Mouse (Mus musculus) T-helper 2 cell (primary cell): ENCODE measurements around the gene Insyn1.

Experiments
- in situ Hi-C: fragments of 300-600 bp; cut with MboI, MseI; formaldehyde crosslinking; loops from one replicate; pipeline ENCODE4 v1.15.1; 2025; ENCODE audit warnings: high pct_unique_total_duplicates

Gene Insyn1

DNA sequence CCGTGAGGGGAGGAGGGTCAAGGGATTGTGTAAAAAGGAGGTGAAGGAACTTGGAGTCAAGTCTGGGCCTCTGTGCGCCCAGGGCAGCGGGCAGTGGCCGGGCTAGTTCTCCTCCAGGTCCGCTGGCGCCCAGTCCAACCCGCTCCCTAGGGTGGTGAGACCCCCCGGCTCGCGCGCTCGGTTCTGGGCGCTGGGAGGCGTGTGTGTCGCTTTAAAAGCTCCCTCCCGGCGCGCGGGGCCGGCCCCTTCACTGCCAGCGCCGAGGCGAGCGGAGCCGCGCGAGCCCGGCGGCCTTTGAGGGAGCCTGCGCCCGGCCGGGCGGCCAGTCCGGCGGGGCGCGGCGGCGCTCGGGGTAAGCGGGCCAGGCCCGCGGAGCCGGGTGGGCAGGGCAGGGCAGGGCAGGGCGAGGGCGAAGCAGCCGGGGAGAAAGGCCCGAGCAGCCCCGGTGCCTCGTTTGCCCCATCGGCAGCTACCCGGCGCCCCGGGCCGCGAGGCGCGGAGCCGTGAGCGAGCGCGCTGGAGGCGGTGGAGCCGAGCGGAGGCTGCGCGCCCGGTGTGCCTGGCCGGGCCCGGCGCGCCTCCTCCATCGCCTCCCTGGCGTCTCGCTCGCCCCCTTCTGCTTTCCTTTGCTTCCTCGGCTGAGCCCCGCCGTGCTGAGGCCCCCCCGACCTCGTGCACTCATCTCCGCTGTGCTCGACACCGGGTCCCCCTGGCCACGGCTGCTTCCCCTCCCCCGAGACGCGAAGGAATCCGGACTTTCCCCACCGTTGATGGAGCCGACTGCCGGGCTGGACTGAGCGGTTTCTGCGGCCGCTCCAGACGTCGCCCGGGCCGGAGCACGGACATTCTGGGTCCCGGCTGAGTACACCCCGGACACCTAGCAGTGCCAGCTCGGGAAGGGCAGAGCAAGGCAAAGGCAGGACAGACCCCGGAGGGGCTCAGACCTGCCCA, at the start of gene Insyn1:
Gene Insyn1 (plus strand): TSS at position 753 of the 951 bp plus-strand sequence.
- in situ Hi-C loops = no loop called here

- in situ Hi-C loops = no loop called here
Measured at GRCm38 (mm10) chr9:58438921-58439396, 49.4 kb upstream of the Insyn1 start.

DNA sequence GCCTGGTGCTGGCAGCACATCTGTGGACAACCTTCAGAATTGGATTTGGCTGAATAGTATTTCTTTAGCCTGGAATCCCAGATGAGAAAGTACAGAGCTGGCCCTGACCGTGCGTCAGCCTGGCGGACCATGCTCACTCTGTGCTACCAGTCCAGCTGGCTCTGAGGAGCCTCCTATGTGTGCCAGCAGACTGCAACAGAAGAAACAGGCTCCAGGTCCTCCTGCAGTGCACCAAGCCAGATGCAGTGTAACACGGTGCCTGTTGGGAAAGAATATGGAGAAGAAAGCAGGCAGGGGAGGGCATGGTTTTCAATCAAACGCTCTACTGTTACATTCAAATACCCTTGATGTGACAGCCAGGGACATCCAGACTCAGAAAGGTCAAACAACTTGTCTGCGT, 48.3 kb upstream of the Insyn1 start:
- in situ Hi-C loops = no loop called here

- in situ Hi-C loops = no loop called here
Measured at GRCm38 (mm10) chr9:58440614-58441013, 47.8 kb upstream of the Insyn1 start.

GRCm38 (mm10) chr9:58441351-58442104, 46.9 kb upstream of the Insyn1 start:
- in situ Hi-C loops = no loop called here

DNA sequence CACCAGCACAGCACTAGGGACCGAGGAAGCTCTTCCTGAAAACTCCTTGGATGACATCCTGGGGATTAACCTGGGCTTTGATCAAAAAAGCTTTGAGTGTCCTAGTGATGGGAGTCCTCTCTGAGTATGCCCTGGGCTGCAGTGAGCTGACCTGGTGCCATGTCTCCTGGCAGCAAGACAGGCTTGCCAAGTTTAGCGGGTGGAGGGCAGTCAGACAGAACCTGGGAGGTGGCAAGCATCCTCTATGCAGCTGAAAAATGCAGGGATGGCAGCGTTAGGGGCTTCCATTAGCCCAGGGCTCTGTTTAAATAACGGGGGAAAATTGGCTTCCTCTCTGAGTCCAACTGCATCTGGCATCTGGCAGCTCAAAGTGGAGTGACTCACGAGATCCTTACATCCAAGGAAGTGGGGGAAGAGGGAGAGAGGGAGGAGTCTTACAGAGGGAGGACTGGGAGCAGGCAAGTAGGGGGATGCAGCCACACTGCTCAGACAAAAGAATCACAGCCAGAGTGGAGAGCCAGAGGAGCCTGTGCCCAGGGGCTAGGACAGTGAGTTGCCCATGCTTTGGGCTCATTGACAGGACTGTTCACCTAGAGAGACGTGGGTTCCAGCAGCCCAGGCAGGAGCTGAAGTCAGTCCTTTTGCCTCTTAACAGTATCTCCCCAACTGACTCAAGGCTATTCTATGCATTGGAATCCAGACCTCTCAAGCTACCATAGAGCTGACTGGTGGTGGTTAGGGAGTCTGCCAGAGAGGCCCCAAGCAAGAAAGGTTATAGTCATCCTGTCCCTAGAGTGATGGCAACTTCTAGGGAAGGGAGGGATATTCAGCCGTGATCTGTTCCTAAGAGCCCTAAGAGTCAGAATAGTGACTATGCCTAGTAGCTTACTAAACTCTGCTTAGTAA, 46.0 kb upstream of the Insyn1 start:
- in situ Hi-C loops = no loop called here

GRCm38 (mm10) chr9:58443061-58443460, 45.3 kb upstream of the Insyn1 start:
- in situ Hi-C loops = no loop called here

- in situ Hi-C loops = no loop called here
Measured at GRCm38 (mm10) chr9:58446829-58447228, 41.6 kb upstream of the Insyn1 start.

- in situ Hi-C loops = no loop called here
Measured at GRCm38 (mm10) chr9:58447997-58448595, 40.3 kb upstream of the Insyn1 start.

DNA sequence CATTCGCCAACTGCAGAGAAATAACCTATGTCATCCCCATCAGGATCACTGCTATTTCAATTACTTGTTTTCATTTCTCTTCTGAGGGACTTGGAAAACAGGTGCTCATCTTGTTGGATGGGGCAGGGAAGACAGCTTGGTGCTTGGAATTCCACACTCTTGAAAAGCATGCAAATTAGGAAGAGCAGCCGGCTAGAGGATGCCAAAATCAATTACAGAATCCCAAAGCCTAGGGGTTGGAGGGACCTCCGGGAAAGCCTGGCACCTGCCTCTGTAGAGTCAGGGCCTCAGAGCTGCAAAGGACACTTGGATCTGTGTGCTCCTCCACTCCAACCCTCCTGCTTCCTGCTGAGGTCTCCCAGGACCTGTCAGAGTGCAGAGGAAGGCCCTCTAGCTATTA, 38.9 kb upstream of the Insyn1 start:
- in situ Hi-C loops = no loop called here

GRCm38 (mm10) chr9:58453791-58454378, 34.5 kb upstream of the Insyn1 start:
- in situ Hi-C loops = no loop called here

GRCm38 (mm10) chr9:58454886-58455285, 33.5 kb upstream of the Insyn1 start:
- in situ Hi-C loops = no loop called here

- in situ Hi-C loops = no loop called here
Measured at GRCm38 (mm10) chr9:58455798-58456197, 32.6 kb upstream of the Insyn1 start.

- in situ Hi-C loops = no loop called here
Measured at GRCm38 (mm10) chr9:58457481-58457955, 30.9 kb upstream of the Insyn1 start.

DNA sequence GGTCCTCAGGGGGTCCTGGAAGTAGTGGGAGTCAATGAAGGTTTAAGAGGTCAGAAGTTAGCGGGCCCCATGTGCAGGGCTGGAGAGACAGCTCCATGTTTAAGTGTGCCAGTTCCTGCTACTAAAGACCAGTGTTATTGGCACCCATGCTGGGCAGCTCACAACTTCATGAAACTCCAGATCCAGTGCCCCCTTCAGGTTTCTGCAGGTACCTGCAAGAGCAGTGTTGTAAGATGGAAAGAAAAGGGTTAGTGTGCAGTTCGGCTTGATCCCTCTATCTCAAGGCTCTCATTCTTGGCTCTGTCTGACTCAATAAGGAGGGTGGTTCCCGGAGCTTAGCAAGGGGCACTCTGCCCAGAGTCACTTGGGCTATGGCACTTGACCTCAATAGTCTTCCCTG, 30.1 kb upstream of the Insyn1 start:
- in situ Hi-C loops = no loop called here

- in situ Hi-C loops = no loop called here
Measured at GRCm38 (mm10) chr9:58458856-58459553, 29.4 kb upstream of the Insyn1 start.

DNA sequence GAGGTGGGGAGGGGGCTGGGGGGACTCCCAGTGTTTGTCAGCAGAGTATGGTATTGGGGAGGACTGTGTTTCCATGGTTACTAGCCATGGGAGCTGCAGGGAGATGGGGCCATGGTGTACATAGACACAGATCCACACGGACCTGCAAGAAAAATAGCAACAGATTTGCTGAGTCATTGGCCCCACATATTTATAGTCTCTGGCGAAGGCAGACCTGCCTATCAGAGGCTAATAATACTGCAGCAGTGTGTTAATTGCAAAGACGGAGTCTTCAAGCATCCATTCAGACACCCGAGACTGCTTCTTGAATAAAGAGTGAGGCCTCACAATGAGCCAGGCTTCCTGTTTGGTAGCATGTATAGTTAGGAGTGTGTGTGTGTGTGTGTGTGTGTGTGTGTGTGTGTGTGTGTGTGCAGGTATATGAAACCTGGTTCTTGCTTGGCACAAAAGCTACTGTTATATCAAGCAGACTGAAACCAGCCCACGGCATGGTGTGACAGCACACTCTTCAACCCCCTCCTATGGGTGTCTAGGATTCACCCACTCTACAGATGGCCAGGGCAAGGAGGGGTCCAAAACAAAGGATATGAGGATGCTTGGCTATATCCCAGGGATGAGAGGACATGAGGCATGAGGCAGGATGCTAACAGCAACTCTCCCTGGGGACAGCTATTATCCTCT, 20.9 kb upstream of the Insyn1 start:
- in situ Hi-C loops = no loop called here

DNA sequence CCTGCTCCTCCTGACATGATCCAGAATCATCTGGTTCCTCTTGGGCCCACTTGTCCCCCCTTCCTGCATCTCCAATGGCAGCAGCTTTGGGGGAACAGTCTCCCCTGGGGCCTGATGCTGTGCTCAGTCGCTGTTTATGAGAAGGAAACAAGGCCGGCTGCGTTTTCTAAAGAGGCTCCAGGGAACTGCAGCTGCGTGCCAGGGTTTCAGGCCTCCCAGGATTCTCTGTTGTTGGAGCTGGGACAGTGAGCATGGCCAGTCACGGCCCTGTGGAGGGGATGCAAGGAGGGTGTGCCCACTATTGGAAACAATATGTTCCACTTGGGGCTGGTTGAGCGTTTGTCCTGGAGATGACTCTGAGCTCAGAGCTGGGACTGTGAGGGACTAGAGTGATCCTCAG, 17.9 kb upstream of the Insyn1 start:
- in situ Hi-C loops = no loop called here

DNA sequence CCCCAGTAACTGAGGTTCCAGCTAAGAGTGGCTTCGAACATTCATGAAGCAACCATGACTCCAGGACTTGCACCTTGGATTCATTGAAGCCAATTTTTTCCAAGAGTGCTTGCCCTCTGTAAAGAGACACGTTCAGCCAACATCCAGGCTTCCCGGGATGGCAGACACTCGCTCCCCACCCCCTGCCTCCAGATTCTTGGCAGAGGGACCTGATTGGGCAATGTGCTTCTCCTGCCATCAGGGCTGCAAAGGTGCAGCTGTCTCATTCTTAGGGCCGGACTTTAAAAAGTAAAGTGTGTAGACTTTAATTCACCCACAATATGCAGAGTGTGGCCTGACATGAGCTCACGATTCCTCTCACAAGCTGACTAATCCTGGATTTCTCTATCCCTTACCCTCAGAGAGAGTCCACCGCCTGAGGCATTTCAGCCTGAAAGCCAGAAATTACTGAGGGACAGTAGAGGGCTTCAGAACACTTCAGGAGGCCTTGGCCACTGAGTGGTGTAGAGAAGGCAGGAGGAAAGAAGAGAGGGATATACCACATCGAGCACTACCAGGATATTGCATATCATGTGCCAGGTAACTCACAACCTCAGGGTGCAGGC, 15.1 kb upstream of the Insyn1 start:
- in situ Hi-C loops = no loop called here
